Mouse (Mus musculus) kidney, embryonic 16.5 days (tissue): ENCODE data around the gene Nthl1. TPM values are rescaled to one million over a fixed set of nuclear protein-coding genes. Genes with fewer than 3 reads are reported as not detected.

ENCODE experiments used
- ATAC-seq: fragments of 200-750 bp; cut with Nextera tagmentation; 2 replicates; pipeline ENCODE4 v1.8.0; 2017; ENCODE audit warnings: moderate TSS enrichment; ENCODE audit not compliant: low FRiP score, low TSS enrichment
- H3K27ac ChIP-seq: fragments of 300-500 bp; sonication (generic); 2 replicates; pipeline ENCODE4 v1.5.1; 2014; ENCODE audit warnings: low read length
- H3K27me3 ChIP-seq: fragments of 300-500 bp; sonication (generic); 2 replicates; pipeline ENCODE4 v1.6.1; 2014; ENCODE audit warnings: low read length, control low read depth, mixed read lengths; ENCODE audit not compliant: insufficient read depth
- H3K36me3 ChIP-seq: fragments of 300-500 bp; sonication (generic); 2 replicates; pipeline ENCODE4 v1.6.1; 2014; ENCODE audit warnings: low read length, control low read depth, mixed read lengths; ENCODE audit not compliant: insufficient read depth
- H3K4me1 ChIP-seq: fragments of 300-500 bp; sonication (generic); 2 replicates; pipeline ENCODE4 v1.6.1; 2014; ENCODE audit warnings: low read length, control low read depth, mixed read lengths; ENCODE audit not compliant: insufficient read depth
- H3K4me2 ChIP-seq: fragments of 300-500 bp; sonication (generic); replicated peaks from 2 replicates; pipeline ENCODE4 v1.6.1; 2014; ENCODE audit warnings: low read depth, low read length
- H3K4me3 ChIP-seq: fragments of 300-500 bp; sonication (generic); 2 replicates; pipeline ENCODE4 v1.5.1; 2014; ENCODE audit warnings: mild to moderate bottlenecking, low read length
- H3K9ac ChIP-seq: fragments of 300-500 bp; sonication (generic); replicated peaks from 2 replicates; pipeline ENCODE4 v1.6.1; 2014; ENCODE audit warnings: low read length
- H3K9me3 ChIP-seq: fragments of 300-500 bp; sonication (generic); 2 replicates; pipeline ENCODE4 v1.6.1; 2016; ENCODE audit warnings: low read length, control low read depth
- WGBS: fragments of 180-500 bp; shearing (Covaris S2); extraction: QIAGEN DNeasy Blood & Tissue Kit; methylation state at CpG from one replicate; pipeline ENCODE4 v1.1.7; 2014; 5-methylcytosine and 5-hydroxymethylcytosine counted together
- polyA plus RNA-seq: library from polyadenylated mRNA; unstranded; fragments of >200 nt; fragmentation: Nextera tagmentation; extraction: Ambion mirVana; gene quantifications from 2 replicates; pipeline ENCODE4 v1.2.1, GENCODE M21; 2015

Gene Nthl1
- polyA plus RNA-seq, 1 experiment from 2014 or later, result 23.1 TPM

GRCm38 (mm10) chr17:24617561-24618194 lies 14.8 kb upstream of the Nthl1 start:
- ATAC-seq, result no peak
- 86% methylated on average over 14 of the region's 14 CpGs for WGBS
- no peaks in the 10 kb centered on the region for H3K9me3 ChIP-seq
- H3K4me3 ChIP-seq, result no peak overlapping the region
- no peak overlapping the region for H3K9ac ChIP-seq
- H3K4me2 ChIP-seq, result no peak overlapping the region
- peaks cover 76% of the 10 kb centered on the region for H3K36me3 ChIP-seq
- H3K27me3 ChIP-seq, result no peaks in the 10 kb centered on the region
- H3K27ac ChIP-seq, result no peak overlapping the region
- no peaks in the 10 kb centered on the region for H3K4me1 ChIP-seq

- Histone ChIP-seq H3K4me2 (no peak overlapping the region), H3K4me1 (no peaks in the 10 kb centered on the region), H3K27ac (no peak overlapping the region), H3K4me3 (no peak overlapping the region), H3K27me3 (no peaks in the 10 kb centered on the region), H3K36me3 (peaks cover 77% of the 10 kb centered on the region), H3K9ac (no peak overlapping the region), H3K9me3 (no peaks in the 10 kb centered on the region)
- 95% methylated on average over 8 of the region's 8 CpGs for WGBS
- no peak for ATAC-seq
Measured at GRCm38 (mm10) chr17:24625472-24625871, 7.0 kb upstream of the Nthl1 start.

- 51% methylated on average over 5 of the region's 5 CpGs for WGBS
- peaks cover 16% of the 10 kb centered on the region for H3K4me1 ChIP-seq
- H3K9ac ChIP-seq, result no peak overlapping the region
- H3K36me3 ChIP-seq, result peaks cover 52% of the 10 kb centered on the region
- H3K4me3 ChIP-seq, result no peak overlapping the region
- H3K27me3 ChIP-seq, result no peaks in the 10 kb centered on the region
- H3K27ac ChIP-seq, result no peak overlapping the region
- no peaks in the 10 kb centered on the region for H3K9me3 ChIP-seq
- no peak overlapping the region for H3K4me2 ChIP-seq
- no peak for ATAC-seq
Measured at GRCm38 (mm10) chr17:24628646-24629045, 3.8 kb upstream of the Nthl1 start.

GRCm38 (mm10) chr17:24630072-24630471 lies 2.4 kb upstream of the Nthl1 start:
- Histone ChIP-seq H3K4me2 (no peak overlapping the region), H3K4me1 (peaks cover 17% of the 10 kb centered on the region), H3K27me3 (no peaks in the 10 kb centered on the region), H3K27ac (no peak overlapping the region), H3K4me3 (no peak overlapping the region), H3K9ac (no peak overlapping the region), H3K36me3 (peaks cover 41% of the 10 kb centered on the region), H3K9me3 (no peaks in the 10 kb centered on the region)
- WGBS, result 90% methylated on average over 14 of the region's 14 CpGs
- no peak for ATAC-seq

GRCm38 (mm10) chr17:24632813-24633449 lies 451 bp downstream of the Nthl1 start:
- H3K27ac ChIP-seq, result peak overlapping the region; percentile 93
- H3K9me3 ChIP-seq, result no peaks in the 10 kb centered on the region
- H3K4me1 ChIP-seq, result peaks cover 17% of the 10 kb centered on the region
- 11% methylated on average over 22 of the region's 22 CpGs for WGBS
- peak overlapping the region; percentile 89 for H3K9ac ChIP-seq
- H3K4me2 ChIP-seq, result peak overlapping the region; percentile 79
- H3K27me3 ChIP-seq, result no peaks in the 10 kb centered on the region
- peak; percentile 52 for ATAC-seq
- peak overlapping the region; percentile 77 for H3K4me3 ChIP-seq
- peaks cover 21% of the 10 kb centered on the region for H3K36me3 ChIP-seq

- no peak for ATAC-seq
- H3K27ac ChIP-seq, result 0 out of 2 replicates have a peak overlapping the region, but pooled peaks have one; percentile 93
Measured at GRCm38 (mm10) chr17:24633831-24634230, 1.4 kb downstream of the Nthl1 start.

GRCm38 (mm10) chr17:24635024-24635423 lies 2.5 kb downstream of the Nthl1 start:
- H3K36me3 ChIP-seq, result peaks cover 11% of the 10 kb centered on the region
- no peaks in the 10 kb centered on the region for H3K27me3 ChIP-seq
- no peaks in the 10 kb centered on the region for H3K9me3 ChIP-seq
- no peak for ATAC-seq
- 67% methylated on average over 4 of the region's 4 CpGs for WGBS
- no peak overlapping the region for H3K9ac ChIP-seq
- no peak overlapping the region for H3K4me2 ChIP-seq
- H3K27ac ChIP-seq, result no peak overlapping the region
- peaks cover 32% of the 10 kb centered on the region for H3K4me1 ChIP-seq
- no peak overlapping the region for H3K4me3 ChIP-seq

More at GRCm38 (mm10) chr17:24633831-24634230, 1.4 kb downstream of the Nthl1 start:
- Histone ChIP-seq H3K4me3 (no peak overlapping the region), H3K36me3 (peaks cover 20% of the 10 kb centered on the region), H3K4me1 (peaks cover 24% of the 10 kb centered on the region), H3K9me3 (no peaks in the 10 kb centered on the region), H3K4me2 (no peak overlapping the region), H3K27me3 (no peaks in the 10 kb centered on the region), H3K9ac (no peak overlapping the region)
- 97% methylated on average over 11 of the region's 11 CpGs for WGBS

GRCm38 (mm10) chr17:24635694-24636093 lies 3.2 kb downstream of the Nthl1 start:
- H3K4me3 ChIP-seq, result no peak overlapping the region
- ATAC-seq, result no peak
- no peaks in the 10 kb centered on the region for H3K27me3 ChIP-seq
- H3K36me3 ChIP-seq, result peaks cover 11% of the 10 kb centered on the region
- no peak overlapping the region for H3K9ac ChIP-seq
- H3K4me2 ChIP-seq, result no peak overlapping the region
- H3K9me3 ChIP-seq, result no peaks in the 10 kb centered on the region
- no peak overlapping the region for H3K27ac ChIP-seq
- 96% methylated on average over 5 of the region's 5 CpGs for WGBS
- H3K4me1 ChIP-seq, result peaks cover 34% of the 10 kb centered on the region

GRCm38 (mm10) chr17:24636781-24637481 lies 4.5 kb downstream of the Nthl1 start:
- H3K4me3 ChIP-seq, result no peak overlapping the region
- no peak for ATAC-seq
- WGBS, result 76% methylated on average over 5 of the region's 5 CpGs
- no peaks in the 10 kb centered on the region for H3K9me3 ChIP-seq
- H3K4me1 ChIP-seq, result peaks cover 28% of the 10 kb centered on the region
- H3K9ac ChIP-seq, result no peak overlapping the region
- H3K27ac ChIP-seq, result no peak overlapping the region
- no peaks in the 10 kb centered on the region for H3K27me3 ChIP-seq
- H3K4me2 ChIP-seq, result no peak overlapping the region
- peaks cover 10% of the 10 kb centered on the region; the same call in 1 of the 2 replicates for H3K36me3 ChIP-seq

GRCm38 (mm10) chr17:24638214-24638613 lies 5.7 kb downstream of the Nthl1 start:
- Histone ChIP-seq H3K9ac (no peak overlapping the region), H3K4me3 (no peak overlapping the region), H3K27ac (peak overlapping the region; percentile 33), H3K36me3 (peaks cover 13% of the 10 kb centered on the region), H3K4me1 (peaks cover 22% of the 10 kb centered on the region), H3K27me3 (no peaks in the 10 kb centered on the region), H3K4me2 (no peak overlapping the region), H3K9me3 (no peaks in the 10 kb centered on the region)
- ATAC-seq, result no peak
- 78% methylated on average over 4 of the region's 4 CpGs for whole genome bisulfite sequencing
